Mouse (Mus musculus) spleen, adult 2 months (tissue): Measurements from ENCODE around the gene Ccdc146. TPM values are rescaled to one million over a fixed set of nuclear protein-coding genes. Genes with fewer than 3 reads are reported as not detected.

Source experiments
- DNase-seq, 2 experiments: peaks; one replicate each; pipeline versions ENCODE4 v3.0.0 to v3.0.0-alpha.2; 2012 to 2021; ENCODE audit warnings: low spot score in 2 of 2, low read depth in 1 of 2
- H3K27ac ChIP-seq: fragments of 200-500 bp; 2 replicates; pipeline ENCODE4 v1.5.1; 2012; ENCODE audit warnings: low read length, inconsistent platforms; ENCODE audit not compliant: insufficient read depth
- H3K27me3 ChIP-seq: fragments of 200-500 bp; 2 replicates; pipeline ENCODE4 v1.6.1; 2012; ENCODE audit warnings: mild to moderate bottlenecking, moderate library complexity, low read length, inconsistent platforms; ENCODE audit not compliant: control insufficient read depth, insufficient read depth
- H3K36me3 ChIP-seq: fragments of 200-500 bp; 2 replicates; pipeline ENCODE4 v1.6.1; 2012; ENCODE audit warnings: mild to moderate bottlenecking, low read length, inconsistent platforms; ENCODE audit not compliant: control insufficient read depth, insufficient read depth
- H3K4me1 ChIP-seq: fragments of 200-500 bp; 2 replicates; pipeline ENCODE4 v1.6.1; 2011; ENCODE audit warnings: inconsistent platforms; ENCODE audit not compliant: control insufficient read depth, insufficient read depth, insufficient read length
- H3K4me3 ChIP-seq: fragments of 200-500 bp; 2 replicates; pipeline ENCODE4 v1.5.1; 2011; ENCODE audit warnings: mild to moderate bottlenecking, inconsistent platforms; ENCODE audit not compliant: insufficient read depth, insufficient read length; ENCODE audit errors: extremely low read depth
- CTCF ChIP-seq: fragments of 200-500 bp; IDR thresholded peaks from 2 replicates; pipeline ENCODE4 v1.5.1; 2011; ENCODE audit warnings: mild to moderate bottlenecking, inconsistent platforms; ENCODE audit not compliant: insufficient read depth, insufficient read length, insufficient replicate concordance; ENCODE audit errors: extremely low read depth
- POLR2A ChIP-seq: fragments of 200-500 bp; IDR thresholded peaks from 2 replicates; pipeline ENCODE4 v1.6.1; 2011; ENCODE audit warnings: low read depth, low read length, inconsistent platforms
- WGBS: fragments of 180-500 bp; shearing (Covaris S2); methylation state at CpG from one replicate; pipeline ENCODE4 v1.1.7; 2018; 5-methylcytosine and 5-hydroxymethylcytosine counted together
- polyA plus RNA-seq: library from polyadenylated mRNA; depleted of rRNA; stranded (reverse); fragments of >200 nt; gene quantifications from 2 replicates; pipeline ENCODE4 v1.2.3, GENCODE M21; 2012; rRNA removed

The Ccdc146 gene
- polyA plus RNA-seq = not detected in 2 replicates

DNA sequence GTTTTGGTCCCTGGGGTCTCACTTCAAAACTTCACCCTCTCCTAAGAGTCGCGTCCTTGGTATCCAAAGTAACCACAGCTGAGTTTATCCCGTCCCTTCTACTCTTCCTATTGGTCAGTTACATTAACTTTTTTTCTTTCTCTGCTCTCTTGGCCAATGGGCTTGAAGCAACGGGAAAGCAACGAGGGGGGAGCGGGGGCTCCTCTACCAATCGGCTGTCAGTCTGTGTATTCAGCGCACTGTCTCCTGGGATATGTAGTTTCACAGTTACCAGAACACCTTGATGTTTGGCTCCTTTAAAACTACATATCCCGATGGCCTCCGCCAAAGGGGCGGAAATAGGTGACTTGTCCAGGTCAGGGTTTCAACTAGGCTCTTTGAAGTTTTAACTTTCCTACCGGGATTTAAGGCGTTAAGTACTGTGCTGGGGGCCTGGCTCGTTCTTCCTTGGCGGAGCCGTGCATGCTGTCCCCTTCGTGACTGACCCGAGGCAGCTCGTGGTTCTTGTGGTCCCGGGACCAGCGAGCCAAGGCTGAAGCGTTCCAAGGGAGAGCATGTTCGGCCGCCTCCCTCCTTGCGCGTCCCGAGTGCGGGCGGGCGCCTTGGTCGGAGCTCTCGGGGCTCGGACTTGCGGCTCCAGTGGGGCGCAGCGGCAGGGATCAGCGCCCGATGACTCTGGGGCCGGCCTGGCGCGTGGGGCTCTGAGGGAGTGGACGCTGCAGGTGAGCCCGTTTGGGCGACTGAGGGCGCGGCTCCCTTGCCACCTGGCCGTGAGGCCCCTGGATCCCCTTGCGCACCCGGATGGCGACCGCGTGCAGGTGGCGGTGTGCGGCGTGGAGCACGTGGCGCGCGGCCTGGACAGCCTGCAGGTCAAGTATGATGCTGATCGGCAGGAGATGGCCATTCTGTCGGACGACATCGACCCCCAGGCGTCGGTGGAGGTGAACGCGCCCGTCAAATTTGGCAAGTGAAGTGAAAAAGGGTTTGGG, at the start of gene Ccdc146, which contains the start of gene Fam185a:
Gene Ccdc146, minus strand, starts transcription at position 64 of the 989 bp plus-strand sequence.
Gene Fam185a, plus strand, starts transcription at position 345 of the 989 bp plus-strand sequence.
- H3K36me3 ChIP-seq = no peaks in the 10 kb centered on the region
- peaks cover 4% of the 10 kb centered on the region; the same call in 1 of the 2 replicates for H3K4me1 ChIP-seq
- H3K4me3 ChIP-seq = peak within 1 kb of the TSS; percentile 80
- TF ChIP-seq CTCF = no peak
- no peak for TF ChIP-seq POLR2A
- no peaks in the 10 kb centered on the region for H3K27me3 ChIP-seq
- under 1% methylated on average over 68 of the region's 68 CpGs for WGBS
- peak within 1 kb of the TSS; percentile 11; the same call in 1 of the 2 replicates for H3K27ac ChIP-seq
- peak; percentile 93 to 95 for DNase-seq

DNA sequence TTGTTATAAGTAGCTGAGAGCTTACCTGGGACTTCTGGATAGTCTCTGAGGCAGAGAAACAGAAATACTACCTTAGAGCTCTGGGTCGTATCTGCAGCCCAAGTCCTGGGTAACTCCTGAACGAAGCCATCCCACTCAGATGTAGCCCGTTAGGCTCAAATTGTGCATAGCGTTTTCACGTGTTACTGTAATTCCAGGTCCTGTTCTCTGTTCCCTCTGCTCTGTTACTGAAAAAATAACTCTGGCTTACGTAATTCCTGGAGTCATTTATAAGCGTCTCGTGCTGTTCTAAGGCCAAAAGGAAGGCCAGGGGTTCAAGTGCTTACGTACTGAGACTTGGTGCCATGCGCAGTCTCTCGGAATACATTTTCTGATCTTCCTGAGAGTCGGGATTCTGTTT, 43.6 kb upstream of the Ccdc146 start:
- Histone ChIP-seq H3K36me3 (no peaks in the 10 kb centered on the region), H3K27ac (no peak overlapping the region), H3K4me1 (no peaks in the 10 kb centered on the region), H3K4me3 (no peak overlapping the region), H3K27me3 (no peaks in the 10 kb centered on the region)
- no peak for DNase-seq
- TF ChIP-seq CTCF (no peak), POLR2A (no peak)
- 96% methylated on average over 12 of the region's 12 CpGs for WGBS

DNA sequence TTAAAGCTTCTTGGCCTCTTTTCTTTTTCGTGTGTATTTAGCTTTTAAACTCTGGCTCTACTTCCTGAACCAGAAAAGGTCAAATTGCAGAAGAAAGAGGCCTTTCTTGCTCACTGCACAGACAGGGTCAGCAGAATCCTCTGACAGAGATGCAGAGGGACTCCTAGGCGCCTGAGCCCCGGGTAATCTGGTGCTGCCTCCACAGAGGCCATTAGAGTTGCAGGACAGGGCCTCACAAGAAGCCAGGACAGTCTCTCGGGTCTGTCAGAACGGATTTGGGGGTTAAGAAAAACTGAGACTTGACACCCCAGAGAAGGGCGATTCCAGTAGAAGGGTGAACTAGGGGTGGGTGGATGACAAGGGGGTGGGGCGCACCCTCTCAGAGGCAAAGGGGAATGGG, 42.9 kb upstream of the Ccdc146 start:
- no peak overlapping the region for H3K4me3 ChIP-seq
- no peaks in the 10 kb centered on the region for H3K4me1 ChIP-seq
- DNase-seq = no peak
- no peak for TF ChIP-seq POLR2A
- no peak for TF ChIP-seq CTCF
- no peak overlapping the region for H3K27ac ChIP-seq
- H3K36me3 ChIP-seq = no peaks in the 10 kb centered on the region
- H3K27me3 ChIP-seq = no peaks in the 10 kb centered on the region
- 85% methylated on average over 7 of the region's 7 CpGs for WGBS

DNA sequence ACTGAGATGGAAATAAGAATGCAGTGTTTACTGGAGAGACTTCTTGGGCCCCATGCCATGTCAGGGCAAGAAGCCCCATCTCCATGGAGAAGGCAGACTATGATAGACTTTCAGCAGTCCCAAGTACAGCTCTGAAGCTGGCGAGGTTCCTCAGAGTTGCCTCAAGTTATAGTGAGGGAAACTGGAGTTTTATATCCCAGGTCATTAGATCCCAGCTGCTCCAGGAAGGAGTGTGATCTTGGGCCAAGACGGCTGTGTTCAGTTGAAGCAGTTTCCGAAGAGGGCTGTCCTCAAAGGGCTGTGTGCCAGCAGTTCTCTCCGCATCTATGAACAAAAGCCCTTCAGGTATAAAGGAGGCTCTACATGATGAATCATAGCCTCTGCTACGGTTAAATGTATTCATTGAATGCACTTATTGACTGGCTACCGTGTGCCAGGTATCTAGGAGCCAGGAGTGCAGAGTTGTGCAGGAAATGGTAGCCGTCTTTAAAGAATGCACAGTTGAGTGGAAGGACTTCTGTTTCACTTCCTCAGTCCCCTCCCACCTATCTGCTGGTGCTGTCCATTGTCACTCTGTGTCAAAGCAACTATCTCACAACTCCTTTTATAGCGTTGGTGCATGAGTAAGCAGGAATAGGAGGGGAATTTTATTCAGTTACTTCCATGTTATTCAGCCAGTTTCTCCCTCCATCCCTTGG, 16.5 kb upstream of the Ccdc146 start:
- no peak overlapping the region for H3K4me3 ChIP-seq
- peak in 1 of 2 experiments; percentile 11 for DNase-seq
- H3K4me1 ChIP-seq = peaks cover 11% of the 10 kb centered on the region; the same call in 1 of the 2 replicates
- H3K27ac ChIP-seq = no peak overlapping the region
- no peaks in the 10 kb centered on the region for H3K27me3 ChIP-seq
- no peaks in the 10 kb centered on the region for H3K36me3 ChIP-seq
- TF ChIP-seq CTCF = no peak
- no peak for TF ChIP-seq POLR2A
- WGBS = 66% methylated on average over 8 of the region's 8 CpGs

DNA sequence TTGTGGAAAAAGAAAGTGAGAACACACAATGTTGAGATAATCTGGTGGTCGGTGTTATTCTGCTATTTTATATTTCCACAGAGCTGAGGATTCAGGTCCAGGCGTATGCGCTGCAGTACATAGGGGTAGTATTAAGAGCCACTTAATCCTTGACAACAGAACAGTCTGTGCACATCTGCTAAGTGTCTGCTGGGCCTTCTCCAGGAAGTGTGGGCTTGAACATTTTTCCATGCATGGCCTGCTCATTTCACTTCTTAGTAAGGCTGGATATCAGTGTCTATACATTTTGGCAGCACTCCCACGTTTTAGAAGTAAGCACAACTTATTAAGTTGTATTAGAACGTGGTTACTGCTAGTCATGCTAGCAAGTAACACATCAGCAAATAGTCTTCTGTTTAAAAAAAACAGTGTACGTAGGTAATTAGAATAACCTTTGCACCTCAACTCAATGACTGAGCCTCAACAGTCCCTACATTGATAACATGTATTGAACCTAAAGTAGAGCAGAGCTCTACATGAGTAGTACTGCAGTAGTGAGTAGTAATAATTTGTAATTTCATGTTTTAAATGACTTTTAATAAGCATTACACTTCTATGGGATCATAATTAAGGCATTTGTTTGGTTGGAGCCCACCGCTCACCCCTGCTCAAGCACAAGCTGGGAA, 15.1 kb upstream of the Ccdc146 start:
- Histone ChIP-seq H3K4me3 (no peak overlapping the region), H3K36me3 (no peaks in the 10 kb centered on the region), H3K27ac (no peak overlapping the region), H3K27me3 (no peaks in the 10 kb centered on the region), H3K4me1 (peaks cover 11% of the 10 kb centered on the region; the same call in 1 of the 2 replicates)
- no peak for DNase-seq
- TF ChIP-seq CTCF = no peak
- TF ChIP-seq POLR2A = no peak
- 91% methylated on average over 7 of the region's 7 CpGs for WGBS

DNA sequence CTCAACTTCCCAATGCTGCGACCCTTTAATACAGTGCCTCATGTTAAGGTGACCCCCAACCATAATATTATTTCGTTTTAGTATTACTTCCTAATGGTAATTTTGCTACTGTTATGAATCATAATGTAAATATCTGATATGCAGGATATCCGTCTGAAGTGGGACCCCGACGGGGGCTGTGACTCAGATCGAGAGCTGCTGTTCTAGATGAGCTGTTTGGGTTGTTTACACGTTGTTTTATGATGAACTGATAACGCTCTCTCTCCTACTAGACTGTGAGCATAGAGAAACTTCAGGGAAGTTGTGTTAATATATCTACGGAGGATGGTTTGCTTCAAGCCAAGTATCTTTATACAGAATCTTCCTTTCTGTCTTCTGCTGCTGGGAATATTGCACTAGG, 14.0 kb upstream of the Ccdc146 start:
- WGBS = 92% methylated on average over 9 of the region's 9 CpGs
- TF ChIP-seq POLR2A = no peak
- TF ChIP-seq CTCF = no peak
- H3K27ac ChIP-seq = no peak overlapping the region

More for the DNA sequence above, 14.0 kb upstream of the Ccdc146 start:
- DNase-seq = no peak
- no peaks in the 10 kb centered on the region for H3K27me3 ChIP-seq
- H3K36me3 ChIP-seq = no peaks in the 10 kb centered on the region
- peaks cover 11% of the 10 kb centered on the region; the same call in 1 of the 2 replicates for H3K4me1 ChIP-seq
- H3K4me3 ChIP-seq = no peak overlapping the region
